Mouse (Mus musculus) myocyte (in vitro differentiated cells): ENCODE data around the gene Gm39115.

Experiments
- CEBPB ChIP-seq: IDR thresholded peaks from 2 replicates; pipeline ENCODE4 v1.6.1; 2011; ENCODE audit warnings: mild to moderate bottlenecking, moderate library complexity; ENCODE audit not compliant: poor library complexity, insufficient read depth, severe bottlenecking
- E2F4 ChIP-seq: IDR thresholded peaks from one replicate; pipeline ENCODE4 v1.6.1; 2011; ENCODE audit warnings: mild to moderate bottlenecking, control low read depth, moderate library complexity; ENCODE audit not compliant: insufficient read depth
- MAX ChIP-seq: IDR thresholded peaks from one replicate; pipeline ENCODE4 v1.6.1; 2011; ENCODE audit warnings: low read depth, mild to moderate bottlenecking, control low read depth
- POLR2A ChIP-seq: IDR thresholded peaks from one replicate; pipeline ENCODE4 v1.6.1; 2011; ENCODE audit warnings: low read depth, mild to moderate bottlenecking, control low read depth, moderate library complexity; ENCODE audit not compliant: insufficient read length
- POLR2AphosphoS2 ChIP-seq: IDR thresholded peaks from one replicate; pipeline ENCODE4 v1.6.1; 2011; ENCODE audit warnings: low read depth, control low read depth; ENCODE audit not compliant: insufficient read length
- REST ChIP-seq: IDR thresholded peaks from one replicate; pipeline ENCODE4 v1.6.1; 2011; ENCODE audit warnings: mild to moderate bottlenecking, control low read depth, moderate library complexity; ENCODE audit not compliant: insufficient read depth, insufficient read length
- SRF ChIP-seq: IDR thresholded peaks from one replicate; pipeline ENCODE4 v1.6.1; 2011; ENCODE audit warnings: low read depth; ENCODE audit not compliant: control insufficient read depth, insufficient read length
- TCF12 ChIP-seq: IDR thresholded peaks from one replicate; pipeline ENCODE4 v1.6.1; 2011; ENCODE audit warnings: mild to moderate bottlenecking, control low read depth; ENCODE audit not compliant: poor library complexity, insufficient read depth, severe bottlenecking
- USF1 ChIP-seq: IDR thresholded peaks from one replicate; pipeline ENCODE4 v1.6.1; 2011; ENCODE audit warnings: low read depth, mild to moderate bottlenecking, control low read depth, moderate library complexity

DNA sequence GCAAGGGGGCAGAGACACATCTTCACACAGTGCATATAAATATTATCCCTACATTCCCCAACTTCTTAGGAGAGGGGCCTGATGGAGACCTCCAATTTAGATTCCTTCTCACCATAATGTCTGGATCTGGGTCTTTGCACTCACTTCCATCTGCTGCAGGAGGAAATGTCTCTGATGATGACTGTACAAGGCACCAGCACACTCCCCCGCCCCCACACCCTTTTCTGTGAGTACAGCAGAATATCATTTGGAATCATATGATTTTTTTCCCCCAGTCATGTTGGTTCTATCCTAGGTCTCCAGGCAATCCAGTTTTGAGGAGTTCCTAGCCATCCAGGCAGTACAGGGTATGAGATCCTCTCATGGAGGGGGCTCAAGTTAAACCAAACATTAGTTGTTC lies 42.9 kb upstream of the Gm39115 start:
- no peak for TF ChIP-seq POLR2A
- TF ChIP-seq USF1 = no peak
- TF ChIP-seq CEBPB = no peak
- no peak for TF ChIP-seq E2F4
- TF ChIP-seq REST = no peak
- no peak for TF ChIP-seq POLR2AphosphoS2
- TF ChIP-seq MAX = no peak
- no peak for TF ChIP-seq SRF
- TF ChIP-seq TCF12 = no peak
